Mouse (Mus musculus) granulocyte monocyte progenitor cell, adult 5-6 weeks (primary cell): ENCODE data around the gene 4930524B15Rik. TPM values are rescaled to one million over a fixed set of nuclear protein-coding genes. Genes with fewer than 3 reads are reported as not detected.
"Not testable (repeated sequence)": the region's sequence is repeated elsewhere in the genome, so short reads cannot be mapped to it uniquely, and the experiment has no call there.

Source experiments
- ATAC-seq: replicated peaks from 2 replicates; pipeline ENCODE4 v1.8.0; 2016; ENCODE audit warnings: mild to moderate bottlenecking, moderate TSS enrichment, inconsistent platforms; ENCODE audit not compliant: poor library complexity, severe bottlenecking
- total RNA-seq, 2 experiments: library from RNA; stranded (forward) in 1 of 2; stranded (reverse) in 1 of 2; fragments of 200-712, 200-1000 nt in 1 of 2; fragments of >200 nt in 1 of 2; fragmentation: Nextera tagmentation in 1 of 2; gene quantifications; 2 replicates each; pipeline ENCODE4 v1.2.3; 2014 to 2017

The 4930524B15Rik gene
- total RNA-seq, 2 experiments from 2014 or later: not detected

DNA sequence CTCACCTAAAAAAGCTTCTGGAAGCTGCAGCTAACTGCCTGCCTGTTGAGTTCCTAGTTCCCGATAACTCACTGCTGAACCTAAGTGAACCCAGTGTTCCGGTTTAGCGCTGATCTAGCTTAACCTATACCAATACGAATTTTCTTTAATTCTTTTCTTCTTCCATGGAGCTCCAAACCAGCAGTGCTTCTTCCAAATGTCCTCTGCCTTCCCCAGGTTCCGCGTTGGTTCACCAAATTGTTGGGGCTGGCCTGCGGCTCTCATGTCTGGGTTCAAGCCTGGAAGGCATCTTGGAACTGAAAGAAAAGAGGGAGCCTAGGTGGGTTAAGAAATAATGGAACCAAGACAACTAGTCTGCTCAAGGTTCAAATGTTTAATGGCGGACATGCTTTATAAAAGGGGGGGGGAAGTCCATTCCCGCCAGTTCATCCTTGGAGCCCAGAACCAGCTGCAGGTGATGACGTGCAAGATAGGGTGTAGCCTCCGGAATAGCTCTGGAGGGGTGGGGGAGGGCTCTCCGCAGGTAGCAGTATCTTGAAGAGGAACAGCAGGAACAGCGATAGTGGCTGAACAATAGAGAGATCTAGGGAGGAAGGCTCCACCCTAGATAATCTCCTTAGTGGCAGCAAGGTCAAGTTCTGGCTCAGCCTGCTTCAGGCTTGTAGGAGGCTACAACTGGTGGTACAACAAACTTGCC, 17.0 kb downstream of the 4930524B15Rik start:
- ATAC-seq: not testable (repeated sequence)

DNA sequence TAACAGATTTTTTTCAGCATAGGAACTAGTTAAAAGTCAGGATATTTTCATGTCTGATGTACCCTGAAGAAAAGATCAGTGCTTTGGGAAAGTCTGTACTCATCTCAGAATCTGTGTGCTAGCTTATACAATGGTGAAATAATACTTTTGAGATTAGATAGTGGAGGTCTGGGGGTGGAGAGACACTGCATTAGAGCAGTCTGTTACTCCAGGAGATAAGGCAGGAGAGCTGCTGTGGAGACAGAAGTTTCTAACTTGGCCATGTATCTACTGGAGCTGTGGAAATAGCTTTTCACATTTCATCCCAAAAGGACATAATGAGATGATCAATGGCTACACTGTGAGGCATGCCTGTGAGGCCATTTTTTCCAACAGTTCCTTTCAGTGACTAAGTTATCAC, 17.9 kb downstream of the 4930524B15Rik start:
- no peak for ATAC-seq

DNA sequence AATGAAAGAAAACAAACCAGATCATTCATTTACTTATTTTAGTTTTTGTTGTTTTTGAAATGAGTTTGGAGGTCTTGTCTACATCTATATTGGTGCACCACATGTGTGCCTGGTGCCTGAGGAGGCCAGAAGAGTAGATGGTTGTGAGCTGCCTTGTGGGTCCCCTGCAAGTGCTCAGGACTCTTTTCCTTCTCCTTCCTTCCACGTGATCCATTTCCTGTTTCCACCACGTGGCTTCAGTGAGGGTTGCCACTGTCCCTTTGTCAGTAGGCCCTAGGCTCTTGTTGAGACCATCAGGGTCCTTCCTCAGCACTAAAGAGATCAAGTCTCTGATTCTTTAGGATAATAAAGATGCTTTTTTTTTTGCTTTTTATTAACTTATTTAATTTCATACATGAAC, 19.4 kb downstream of the 4930524B15Rik start:
- ATAC-seq: no peak

DNA sequence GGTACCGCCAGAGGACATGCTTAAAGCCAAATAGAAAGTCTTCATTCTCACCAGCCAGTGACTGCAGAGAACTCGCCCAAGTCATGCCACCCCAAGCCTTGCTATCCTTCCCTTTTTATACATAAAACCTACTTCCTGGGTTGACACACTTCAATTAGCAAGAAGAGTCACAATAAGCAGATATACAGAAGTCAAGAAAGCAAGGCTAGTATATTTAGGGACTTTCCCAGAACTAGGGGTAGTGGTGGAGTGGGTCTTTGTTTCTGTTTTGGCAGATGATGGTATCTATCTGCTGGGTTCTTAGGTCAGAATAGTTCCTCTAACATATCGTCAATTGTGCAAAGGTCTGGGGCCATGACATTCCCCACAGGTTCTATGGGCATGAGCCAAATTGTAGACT, 27.1 kb downstream of the 4930524B15Rik start:
- no peak for ATAC-seq

DNA sequence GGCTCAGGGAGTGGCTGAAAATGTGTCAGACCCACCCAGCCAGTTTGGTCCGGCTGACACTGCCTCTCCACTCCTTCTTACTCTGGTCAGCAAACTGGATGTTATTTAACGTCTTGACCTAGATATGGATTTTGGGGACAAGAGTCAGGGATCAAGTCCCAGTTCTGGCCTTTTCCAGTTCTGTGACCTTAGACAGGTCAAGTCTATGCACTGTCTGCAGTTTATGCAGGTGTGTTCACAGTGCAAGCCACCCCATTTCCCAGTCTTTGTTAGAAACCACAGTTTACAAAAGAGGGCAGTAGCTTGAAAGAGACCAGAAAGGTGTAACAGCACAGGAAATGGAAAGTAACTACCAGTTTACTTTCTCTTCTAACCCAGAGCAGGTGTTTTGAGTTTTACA, 34.3 kb downstream of the 4930524B15Rik start:
- no peak for ATAC-seq

DNA sequence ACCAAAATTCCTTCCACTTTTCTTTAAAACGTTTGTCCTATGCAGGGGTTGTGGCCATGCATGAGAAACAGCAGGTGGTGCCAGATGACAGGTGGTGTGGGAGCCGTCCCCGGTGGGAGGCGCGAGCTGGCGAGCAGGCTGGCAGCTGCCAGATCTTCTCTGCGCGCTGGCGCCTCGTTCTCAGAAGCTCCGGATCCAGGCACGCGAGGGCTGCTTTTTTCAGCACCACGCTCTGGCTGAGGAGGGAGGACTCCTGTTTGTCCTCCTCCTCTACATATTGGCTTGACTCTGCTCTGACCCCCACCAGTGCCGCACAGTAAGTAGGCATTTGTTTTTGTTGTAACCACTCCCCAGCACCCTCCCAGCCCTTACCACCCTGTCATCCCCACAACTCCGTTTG, 34.9 kb downstream of the 4930524B15Rik start, which contains the start of gene Nsg2:
Gene Nsg2, plus strand, starts transcription at position 183 of the 400 bp plus-strand sequence.
- ATAC-seq: peak; percentile 93

DNA sequence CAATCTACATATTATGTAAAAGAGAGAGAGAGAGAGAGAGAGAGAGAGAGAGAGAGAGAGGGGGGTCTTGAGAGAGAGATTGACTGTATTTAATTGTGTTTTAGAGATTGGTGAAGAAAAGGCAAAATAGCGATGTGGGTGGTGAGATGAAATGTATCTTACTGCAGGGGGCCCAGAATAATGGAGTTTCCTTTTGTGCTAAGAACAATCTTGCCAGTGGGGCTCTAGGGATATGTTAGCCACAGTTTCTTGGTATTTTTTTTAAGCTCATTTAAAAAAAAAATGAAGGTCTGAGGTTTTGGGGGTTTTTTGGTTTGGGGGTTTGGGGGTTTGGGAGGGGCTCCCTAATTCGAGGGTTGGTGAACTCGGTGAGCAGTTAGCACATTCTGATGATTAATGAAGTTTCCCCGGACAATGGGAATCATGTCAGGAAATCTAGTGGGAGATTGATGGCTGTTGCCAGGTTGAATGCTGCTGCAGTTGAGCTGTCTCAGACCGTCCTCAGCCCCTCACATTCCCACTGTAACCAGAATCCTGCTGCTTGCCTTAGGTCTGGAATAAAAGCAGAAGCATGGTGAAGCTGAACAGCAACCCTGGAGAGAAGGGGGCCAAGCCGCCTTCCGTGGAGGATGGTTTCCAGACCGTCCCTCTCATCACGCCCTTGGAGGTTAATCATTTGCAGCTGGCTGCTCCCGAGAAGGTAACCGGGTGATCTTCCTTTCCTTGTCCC, 36.0 kb downstream of the 4930524B15Rik start:
- no peak for ATAC-seq

DNA sequence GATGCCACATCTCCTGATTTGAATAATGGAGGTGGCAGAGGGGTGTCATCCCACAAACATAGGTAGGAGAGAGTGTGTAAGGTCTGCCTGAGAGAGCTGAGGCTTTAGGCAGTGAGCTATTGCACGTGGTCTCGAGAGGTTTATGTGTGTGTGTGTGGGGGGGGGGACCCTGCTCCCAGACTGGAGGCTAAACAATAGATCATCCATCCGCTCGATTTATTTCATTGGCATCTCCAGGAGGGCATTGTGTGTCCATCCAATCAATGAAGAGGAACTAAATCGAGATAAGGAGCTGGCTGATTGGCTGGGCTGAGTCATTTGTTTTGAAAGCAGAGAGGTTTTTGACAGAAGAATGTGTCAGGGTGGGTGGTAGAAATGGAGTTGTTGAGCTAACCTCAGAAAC, 37.3 kb downstream of the 4930524B15Rik start:
- no peak for ATAC-seq

DNA sequence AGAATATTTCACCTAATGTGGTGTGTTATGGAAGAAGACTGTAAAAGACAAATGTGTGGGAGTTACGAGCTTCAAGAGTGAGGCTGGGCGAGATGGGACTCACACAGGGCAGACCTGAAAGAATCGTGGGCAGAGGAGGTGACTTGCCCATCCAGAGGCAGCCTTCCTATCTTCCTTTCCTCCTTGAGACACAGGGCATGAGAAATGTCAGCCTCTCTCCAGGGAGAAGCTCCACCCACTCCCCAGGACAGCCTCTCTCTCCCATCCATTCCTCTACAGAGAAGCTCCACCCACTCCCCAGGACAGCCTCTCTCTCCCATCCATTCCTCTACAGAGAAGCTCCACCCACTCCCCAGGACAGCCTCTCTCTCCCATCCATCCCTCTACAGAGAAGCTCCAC, 42.7 kb downstream of the 4930524B15Rik start:
- not testable (repeated sequence) for ATAC-seq

DNA sequence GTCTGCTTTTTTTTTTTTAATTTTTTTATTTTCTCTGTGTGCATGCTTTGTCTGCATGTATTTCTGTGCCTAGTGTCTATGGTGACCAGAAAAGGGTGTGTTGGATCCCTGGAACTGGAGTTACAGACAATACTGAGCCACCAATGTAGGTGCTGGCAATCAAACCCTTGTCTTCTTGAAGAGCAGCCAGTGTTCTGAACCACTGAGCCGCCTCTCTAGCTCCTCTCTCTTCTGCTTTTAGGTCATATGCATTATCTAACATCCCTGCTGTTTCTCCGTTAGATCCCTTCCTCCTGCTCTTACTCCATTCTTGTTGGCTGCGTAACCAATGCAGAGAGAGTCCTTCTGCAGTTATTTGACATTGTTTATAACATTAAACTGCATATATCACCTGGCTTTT, 43.5 kb downstream of the 4930524B15Rik start:
- ATAC-seq: no peak

DNA sequence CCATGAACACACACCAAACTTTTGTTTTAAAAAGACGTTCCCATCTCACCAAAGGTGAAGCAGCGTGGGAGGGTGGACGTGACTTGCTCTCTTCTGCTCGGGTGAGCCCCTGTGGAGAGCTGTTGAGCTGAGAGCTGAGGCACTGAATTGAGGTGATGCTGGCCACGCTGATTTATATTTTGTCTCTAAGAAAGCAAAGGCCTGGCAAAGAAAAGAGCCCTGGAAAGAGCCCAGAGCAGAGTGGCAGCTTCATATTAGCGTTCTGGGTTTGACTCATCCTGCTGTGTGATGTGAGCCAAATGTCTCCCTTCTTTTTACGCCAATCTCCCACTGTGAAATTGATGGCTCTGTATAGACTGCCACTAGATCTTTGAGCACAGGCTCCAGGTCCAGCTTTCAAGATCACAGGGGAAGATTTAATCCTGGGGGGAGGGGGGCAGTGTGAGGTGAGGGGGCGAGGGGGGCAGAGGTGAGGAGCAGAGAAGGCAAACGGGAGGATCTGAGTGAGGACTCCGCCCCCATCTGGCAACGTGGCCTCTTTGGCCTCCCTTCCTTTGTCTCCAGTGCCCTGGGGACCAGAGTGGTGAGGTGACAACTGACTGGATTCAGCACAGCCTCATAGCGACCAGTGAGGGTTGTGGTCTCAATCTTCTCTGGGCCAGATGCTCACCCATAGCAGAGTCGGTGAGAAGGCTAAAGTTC, 44.7 kb downstream of the 4930524B15Rik start:
- no peak for ATAC-seq

DNA sequence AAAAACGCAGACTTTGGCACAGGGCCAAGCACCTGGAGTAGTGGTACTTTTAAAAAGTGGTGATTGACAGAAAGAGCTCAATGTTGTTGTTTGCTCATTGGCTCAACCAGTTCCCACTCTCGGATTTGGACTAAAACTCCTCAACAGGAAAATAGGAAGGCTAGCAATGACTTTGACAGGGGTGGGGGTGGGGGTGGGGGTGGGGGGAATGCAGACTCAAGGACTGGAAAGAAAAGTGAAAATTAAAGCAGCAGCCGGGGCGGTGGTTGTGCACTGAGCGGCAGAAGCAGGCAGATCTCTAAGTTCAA, 45.2 kb downstream of the 4930524B15Rik start:
- no peak for ATAC-seq

DNA sequence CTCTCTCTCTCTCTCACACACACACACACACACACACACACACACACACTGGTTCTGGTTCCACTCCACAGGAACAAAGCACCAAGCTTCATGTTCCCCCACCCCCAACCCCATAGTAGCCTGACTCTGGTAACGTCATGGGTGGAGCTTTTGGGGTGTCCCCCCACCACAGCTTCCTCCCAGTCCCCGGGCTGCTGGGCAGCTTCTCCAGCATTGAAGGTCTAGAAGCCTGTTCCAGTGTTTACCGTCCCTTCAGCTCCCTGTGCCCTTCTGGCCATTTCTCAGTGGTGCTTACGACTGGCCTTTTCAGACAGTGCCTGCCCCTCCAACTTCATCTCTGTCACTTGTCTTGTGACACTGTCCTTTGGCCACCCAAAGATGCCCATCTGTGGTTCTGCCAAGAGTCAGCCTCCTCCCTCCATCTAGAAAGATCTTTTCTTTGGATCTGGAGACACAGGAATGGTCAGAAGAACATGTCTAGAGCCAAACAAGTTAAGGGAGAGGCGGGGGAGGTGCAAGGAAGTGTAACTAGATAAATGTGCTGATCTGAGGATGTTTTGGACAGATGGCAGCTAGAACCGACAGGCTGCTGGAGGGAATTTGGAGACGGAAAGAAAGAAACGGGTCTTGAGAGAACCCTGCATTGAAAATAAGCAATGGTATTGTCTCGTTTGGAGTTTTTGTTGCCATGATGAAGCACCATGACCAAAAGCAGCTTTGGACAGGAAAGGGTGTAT, 46.6 kb downstream of the 4930524B15Rik start:
- ATAC-seq: no peak; the same call in 1 of the 2 replicates

DNA sequence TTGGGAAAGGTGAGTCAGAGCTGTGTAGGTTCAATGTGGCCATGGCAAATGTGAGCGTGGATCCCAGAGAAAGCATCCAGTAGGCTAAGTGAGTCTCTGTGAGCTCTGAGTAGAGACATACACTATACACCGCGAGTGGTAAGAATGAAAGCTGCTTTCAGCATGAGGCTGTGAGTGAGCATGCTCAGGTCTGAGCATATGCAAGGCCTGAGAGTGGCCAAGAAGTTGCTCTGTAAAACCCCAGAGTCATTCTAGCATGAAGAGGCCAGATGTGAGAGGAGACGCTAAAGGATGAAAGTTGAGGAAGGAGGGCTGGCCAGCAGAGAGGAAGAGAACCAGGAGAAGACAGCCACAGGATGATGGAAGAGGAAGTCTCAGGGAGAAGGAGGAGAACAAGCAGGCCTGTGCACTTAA, 47.6 kb downstream of the 4930524B15Rik start:
- peak; percentile 55; the same call in 1 of the 2 replicates for ATAC-seq

DNA sequence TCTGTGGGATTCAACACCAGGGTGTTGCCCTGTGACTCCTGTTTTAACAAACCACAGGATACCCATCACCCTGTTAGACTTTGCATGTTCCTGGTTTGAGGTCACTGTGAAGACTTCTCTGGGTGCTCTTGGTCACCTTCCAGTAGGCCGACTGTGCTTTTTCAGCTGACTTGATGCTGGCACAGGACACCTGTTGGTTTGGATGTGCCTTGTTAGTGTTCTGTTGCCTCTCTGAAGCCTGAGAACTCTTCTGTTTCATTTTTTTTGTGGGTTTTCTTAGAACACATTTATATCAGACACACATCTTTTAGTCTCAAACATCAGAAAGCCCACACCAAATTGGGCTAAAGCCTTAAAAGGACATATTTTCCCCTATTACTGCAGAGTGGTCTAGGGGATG, 48.2 kb downstream of the 4930524B15Rik start:
- ATAC-seq: no peak

DNA sequence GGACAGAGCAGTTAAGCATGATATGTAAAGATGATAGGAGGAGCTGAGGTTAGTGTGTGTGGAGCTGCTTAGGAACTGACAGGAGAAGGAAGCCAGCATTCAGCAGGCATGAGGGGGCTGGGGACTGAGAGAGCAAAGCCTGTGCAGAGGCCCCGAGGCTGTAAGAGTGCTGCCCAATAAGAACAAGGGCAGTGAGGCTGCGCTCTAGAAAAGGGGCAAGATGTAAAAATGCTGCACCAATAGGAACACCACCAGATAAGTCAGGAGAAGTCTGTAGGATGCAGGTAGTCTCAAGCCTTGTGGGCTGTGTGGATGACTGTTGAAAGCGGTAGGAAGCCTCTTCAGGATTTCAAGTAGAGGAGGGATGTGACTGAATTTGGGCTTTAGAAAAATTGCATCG, 52.8 kb downstream of the 4930524B15Rik start:
- ATAC-seq: no peak

DNA sequence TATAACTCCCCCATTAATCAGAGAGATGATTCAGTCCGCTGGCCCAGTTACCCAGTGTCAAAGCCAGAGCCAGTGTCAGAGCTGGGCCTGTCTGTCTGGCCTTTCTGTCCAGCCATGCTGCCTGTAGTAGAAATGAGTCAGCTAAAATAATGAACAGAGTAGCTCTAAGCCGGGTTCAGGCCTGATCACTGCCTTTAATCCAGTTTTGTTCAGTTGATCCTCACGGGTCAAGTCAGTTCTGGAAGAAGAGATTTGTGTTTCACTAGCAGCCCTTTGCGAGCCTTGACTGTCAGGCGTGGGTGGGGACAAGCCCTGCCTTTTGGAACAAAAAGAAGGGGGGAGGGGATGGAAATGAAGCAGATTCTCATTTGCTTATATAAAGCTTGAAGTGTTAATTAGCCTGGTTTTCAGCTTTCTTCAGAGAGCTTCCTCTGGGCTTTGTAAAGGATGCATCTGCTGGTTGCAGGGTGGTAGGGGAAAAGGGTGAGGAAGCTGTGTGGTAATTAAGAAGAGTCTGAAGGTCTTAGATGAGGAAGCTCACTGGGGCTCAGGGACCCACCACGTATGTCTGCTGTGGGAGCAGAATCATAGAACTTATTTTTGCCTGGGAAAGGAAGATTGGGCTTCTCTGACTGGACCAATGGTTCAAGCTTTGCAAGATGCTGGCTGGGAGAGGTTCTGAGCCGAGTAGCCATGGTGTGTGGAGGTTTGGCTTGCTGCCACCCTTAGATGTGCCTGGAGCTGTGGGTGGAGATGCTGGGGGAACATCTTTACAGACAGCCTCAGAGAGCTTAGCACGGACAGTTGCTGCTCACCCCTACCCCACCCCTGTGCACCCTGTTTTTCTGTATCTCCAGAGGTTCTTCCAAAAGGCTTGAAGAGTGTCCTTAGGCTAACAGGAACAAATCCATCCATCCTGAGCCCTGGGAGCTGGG, 54.9 kb downstream of the 4930524B15Rik start:
- peak; percentile 95 for ATAC-seq

DNA sequence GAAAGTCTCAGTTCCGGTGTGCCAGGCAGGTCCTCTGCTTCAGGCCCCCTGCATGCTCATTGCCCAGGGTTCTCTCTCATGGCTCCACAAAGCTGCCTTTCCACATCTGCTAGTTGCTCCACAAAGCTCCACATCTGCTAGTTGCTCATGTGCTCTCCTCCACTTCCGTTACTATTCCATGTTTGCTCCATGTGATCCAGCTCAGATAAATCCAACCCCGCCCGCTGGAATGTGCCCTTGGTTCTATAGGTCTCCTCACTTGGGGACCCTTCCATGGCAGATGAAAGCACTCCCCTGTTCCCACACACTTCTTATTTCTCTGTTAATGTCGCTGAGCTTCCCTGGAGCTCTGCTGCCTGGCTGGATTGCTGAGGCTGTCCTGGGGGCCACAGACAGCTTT, 61.2 kb downstream of the 4930524B15Rik start:
- ATAC-seq: no peak

DNA sequence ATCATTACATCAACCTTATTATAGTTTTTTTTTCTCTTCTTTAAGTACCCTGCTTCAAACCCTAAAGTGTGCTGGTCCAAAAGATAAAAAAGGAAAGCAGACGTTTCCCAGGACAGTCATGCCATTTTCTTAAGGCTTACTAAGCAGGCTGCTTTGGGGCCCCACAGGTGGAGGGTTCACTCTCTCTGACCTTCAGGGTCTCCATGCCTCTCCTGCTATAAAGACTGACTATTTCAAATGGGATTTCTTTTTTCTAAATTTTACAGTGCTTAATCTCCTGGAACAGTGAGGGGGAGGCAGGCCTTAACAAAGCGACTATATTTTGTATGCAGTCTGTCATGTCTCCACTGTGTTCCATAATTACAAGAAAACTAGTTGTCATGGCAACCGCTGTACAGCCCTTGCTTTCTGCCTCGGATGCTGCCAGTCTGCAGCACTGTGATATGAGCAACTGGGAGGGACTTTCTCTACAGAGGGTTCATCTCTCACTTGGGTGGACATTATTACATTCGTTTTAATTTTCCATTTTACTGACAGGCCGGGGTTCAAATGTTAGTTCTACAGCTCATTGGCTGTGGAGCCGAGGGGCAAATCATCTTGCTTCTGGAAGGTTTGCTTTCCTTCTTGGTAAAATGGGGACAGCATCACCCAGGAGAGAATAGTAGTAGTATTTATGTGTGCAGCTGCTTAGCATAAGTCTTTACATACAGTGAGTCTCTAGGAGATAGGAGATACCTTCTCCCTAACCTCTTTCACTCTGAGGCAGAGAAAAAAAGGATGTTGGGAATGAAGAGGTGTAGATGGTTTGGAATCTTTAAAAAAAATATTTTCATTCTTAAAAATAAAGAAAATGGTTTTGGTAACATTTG, 62.3 kb downstream of the 4930524B15Rik start:
- ATAC-seq: no peak
